Mouse (Mus musculus): ENCODE measurements around the gene Pja2. TPM values are rescaled to one million over a fixed set of nuclear protein-coding genes. Genes with fewer than 3 reads are reported as not detected.
A peak's percentile ranks its signal among the peaks of the same experiment; 100 is the strongest.
"Not testable (repeated sequence)": the region's sequence is repeated elsewhere in the genome, so short reads cannot be mapped to it uniquely, and the experiment has no call there.

Gene Pja2
- polyA plus RNA-seq, 1 experiment, result 5.0 TPM

DNA sequence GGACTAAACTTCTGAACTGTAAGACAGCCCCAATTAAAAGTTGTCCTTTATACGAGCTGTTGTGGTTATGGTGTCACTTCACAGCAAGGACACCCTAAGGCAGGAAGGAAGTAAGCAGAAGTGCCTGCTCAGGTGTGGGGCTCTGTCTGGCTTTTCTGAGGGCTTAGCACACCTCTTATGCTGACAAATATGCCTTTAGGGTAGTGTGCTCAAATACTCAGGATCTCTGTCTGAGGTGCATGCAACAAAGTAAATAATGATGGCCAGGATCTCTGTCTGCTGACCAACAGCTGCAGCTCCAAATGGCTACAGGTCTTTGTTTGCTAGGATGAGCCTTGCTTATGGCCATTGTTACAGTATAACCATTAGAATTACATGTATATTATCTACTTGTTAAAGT lies 71.1 kb downstream of the Pja2 start:
- Histone ChIP-seq H3K36me3 (ENCODE audit: control insufficient read depth, insufficient read depth, low read length) (no peaks in the 10 kb centered on the region), H3K27ac (ENCODE audit: insufficient read depth, low read length) (no peak overlapping the region), H3K27me3 (ENCODE audit: control insufficient read depth, insufficient read depth, low read length) (no peaks in the 10 kb centered on the region), H3K4me1 (ENCODE audit: control insufficient read depth, insufficient read depth, insufficient read length) (no peaks in the 10 kb centered on the region), H3K4me3 (ENCODE audit: extremely low read depth, insufficient read depth, insufficient read length) (no peak overlapping the region)
- DNase-seq (ENCODE audit: low read depth in 1 of 2, low spot score in 2 of 2), result no peak
- TF ChIP-seq POLR2A (IDR thresholded peaks at IDR 0.05; ENCODE audit: low read depth, low read length) (no peak), CTCF (IDR thresholded peaks at IDR 0.05; ENCODE audit: extremely low read depth, insufficient read depth, insufficient read length, insufficient replicate concordance) (no peak)
- 66% methylated on average over 1 of the region's 1 CpGs for WGBS

DNA sequence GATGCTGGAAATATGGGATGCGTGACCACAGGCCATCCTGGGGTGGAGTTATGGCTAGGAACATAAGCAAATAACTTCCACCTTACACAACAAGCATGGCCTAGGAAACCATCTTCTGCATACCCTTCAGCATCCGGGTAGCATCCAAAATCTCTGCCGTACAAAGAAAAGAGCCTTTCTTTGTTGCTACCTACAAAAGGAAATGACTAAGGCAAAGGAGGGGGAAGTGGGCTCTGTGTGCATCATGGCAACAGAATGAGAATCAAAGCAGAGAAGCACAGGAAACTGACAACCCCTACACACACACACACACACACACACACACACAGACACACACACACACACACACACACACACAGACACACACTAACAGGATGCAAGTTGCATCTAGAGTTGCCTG lies 83.5 kb downstream of the Pja2 start:
- TF ChIP-seq POLR2A (IDR thresholded peaks at IDR 0.05; ENCODE audit: low read depth, low read length), result no peak
- no peak for TF ChIP-seq CTCF (IDR thresholded peaks at IDR 0.05; ENCODE audit: extremely low read depth, insufficient read depth, insufficient read length, insufficient replicate concordance)
- H3K4me1 ChIP-seq (ENCODE audit: control insufficient read depth, insufficient read depth, insufficient read length), result no peaks in the 10 kb centered on the region
- H3K36me3 ChIP-seq (ENCODE audit: control insufficient read depth, insufficient read depth, low read length), result no peaks in the 10 kb centered on the region
- H3K4me3 ChIP-seq (ENCODE audit: extremely low read depth, insufficient read depth, insufficient read length), result no peak overlapping the region
- H3K27ac ChIP-seq (ENCODE audit: insufficient read depth, low read length), result no peak overlapping the region
- DNase-seq (ENCODE audit: low read depth in 1 of 2, low spot score in 2 of 2), result peak in 1 of 2 experiments; percentile 45
- H3K27me3 ChIP-seq (ENCODE audit: control insufficient read depth, insufficient read depth, low read length), result no peaks in the 10 kb centered on the region
- WGBS, result 52% methylated on average over 3 of the region's 3 CpGs

DNA sequence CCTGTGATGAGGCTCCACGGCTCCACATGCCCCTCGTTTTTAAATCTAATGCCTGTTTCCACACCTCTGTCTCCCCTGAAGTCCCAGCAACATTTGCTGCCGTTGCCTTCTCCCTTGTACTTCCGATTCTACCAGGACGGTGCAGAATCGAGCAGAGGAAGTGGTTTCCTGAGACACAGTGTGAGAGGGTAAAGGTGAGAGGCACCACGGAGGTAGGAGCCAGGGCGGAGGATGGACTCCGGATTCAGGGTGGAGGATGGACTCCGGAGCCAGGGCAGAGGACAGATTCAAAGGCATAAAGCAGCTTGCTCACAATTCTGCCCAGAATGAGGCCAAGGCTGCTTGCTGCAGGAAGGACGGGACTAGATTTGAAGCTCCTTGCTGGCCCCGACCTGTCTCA lies 88.8 kb downstream of the Pja2 start:
- 43% methylated on average over 12 of the region's 12 CpGs for WGBS
- no peak for TF ChIP-seq CTCF (IDR thresholded peaks at IDR 0.05; ENCODE audit: extremely low read depth, insufficient read depth, insufficient read length, insufficient replicate concordance)
- Histone ChIP-seq H3K27ac (ENCODE audit: insufficient read depth, low read length) (no peak overlapping the region), H3K36me3 (ENCODE audit: control insufficient read depth, insufficient read depth, low read length) (no peaks in the 10 kb centered on the region), H3K4me3 (ENCODE audit: extremely low read depth, insufficient read depth, insufficient read length) (no peak overlapping the region), H3K27me3 (ENCODE audit: control insufficient read depth, insufficient read depth, low read length) (no peaks in the 10 kb centered on the region), H3K4me1 (ENCODE audit: control insufficient read depth, insufficient read depth, insufficient read length) (peaks cover 3% of the 10 kb centered on the region; the same call in 1 of the 2 replicates)
- DNase-seq (ENCODE audit: low read depth in 1 of 2, low spot score in 2 of 2), result no peak

DNA sequence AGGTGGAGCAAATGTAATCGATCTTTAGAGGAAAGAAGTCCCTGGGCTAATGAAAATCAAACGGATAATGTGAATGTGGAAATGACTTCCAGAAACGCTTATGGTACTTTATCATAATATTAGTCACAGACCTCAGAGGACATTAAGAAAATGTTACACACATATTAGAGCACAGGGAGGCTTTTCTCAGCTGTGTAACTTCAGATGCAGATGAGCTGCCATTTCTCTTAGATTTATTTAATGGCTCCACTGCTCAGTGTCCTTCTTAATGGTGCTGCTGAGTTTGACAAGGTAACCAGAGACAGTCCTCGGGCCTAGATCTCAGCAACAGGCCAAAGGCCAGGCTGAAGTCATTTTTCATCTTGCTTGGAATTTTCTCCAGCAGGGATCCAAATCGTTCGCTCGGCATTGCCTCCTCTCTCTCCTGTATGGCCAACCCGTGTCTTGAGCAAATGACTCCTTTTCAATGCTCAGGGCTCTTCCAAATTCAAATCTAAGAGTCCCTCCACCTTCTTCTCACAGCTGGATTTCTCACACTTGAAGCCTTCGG lies 89.3 kb downstream of the Pja2 start:
- DNase-seq (ENCODE audit: low read depth in 1 of 2, low spot score in 2 of 2), result no peak
- Histone ChIP-seq H3K27me3 (ENCODE audit: control insufficient read depth, insufficient read depth, low read length) (no peaks in the 10 kb centered on the region), H3K4me3 (ENCODE audit: extremely low read depth, insufficient read depth, insufficient read length) (no peak overlapping the region), H3K27ac (ENCODE audit: insufficient read depth, low read length) (no peak overlapping the region), H3K4me1 (ENCODE audit: control insufficient read depth, insufficient read depth, insufficient read length) (peaks cover 3% of the 10 kb centered on the region; the same call in 1 of the 2 replicates), H3K36me3 (ENCODE audit: control insufficient read depth, insufficient read depth, low read length) (no peaks in the 10 kb centered on the region)
- WGBS, result 82% methylated on average over 9 of the region's 9 CpGs
- TF ChIP-seq POLR2A (IDR thresholded peaks at IDR 0.05; ENCODE audit: low read depth, low read length) (no peak), CTCF (IDR thresholded peaks at IDR 0.05; ENCODE audit: extremely low read depth, insufficient read depth, insufficient read length, insufficient replicate concordance) (no peak)

DNA sequence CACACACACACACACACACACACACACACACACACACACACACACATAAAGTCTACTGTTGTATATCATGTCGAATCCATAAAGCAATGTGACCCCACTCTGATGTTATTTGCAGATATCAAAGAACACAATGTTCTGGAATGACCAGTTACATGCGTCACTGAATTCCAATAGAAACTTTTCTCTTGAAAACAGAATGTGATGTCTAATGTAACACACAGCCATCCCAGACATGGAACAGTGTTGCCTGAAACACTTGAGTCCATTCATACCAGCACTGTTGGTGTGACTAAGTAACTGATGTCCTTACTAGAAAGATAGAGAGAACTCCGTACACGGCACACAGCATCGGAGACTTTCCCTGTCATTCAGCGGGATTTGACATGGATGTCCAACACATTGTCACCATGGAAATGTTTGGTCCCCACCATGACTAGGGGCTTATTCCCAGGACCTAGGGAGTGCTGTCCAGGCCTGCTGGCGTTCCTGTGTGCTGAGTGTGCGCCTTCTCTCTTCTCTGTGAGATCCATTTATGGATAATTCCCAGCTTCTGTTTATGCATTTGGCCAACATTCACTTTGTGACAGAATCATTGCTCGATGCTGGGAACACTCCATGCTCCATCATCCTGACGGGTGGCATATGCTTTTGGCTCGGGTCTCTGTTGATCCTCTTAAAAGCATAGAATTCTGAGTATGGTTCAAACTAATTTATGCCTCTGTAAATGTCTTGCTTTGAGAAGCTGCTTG lies 90.0 kb downstream of the Pja2 start:
- 89% methylated on average over 11 of the region's 11 CpGs for WGBS
- H3K4me3 ChIP-seq (ENCODE audit: extremely low read depth, insufficient read depth, insufficient read length), result no peak overlapping the region
- peaks cover 3% of the 10 kb centered on the region; the same call in 1 of the 2 replicates for H3K4me1 ChIP-seq (ENCODE audit: control insufficient read depth, insufficient read depth, insufficient read length)
- H3K36me3 ChIP-seq (ENCODE audit: control insufficient read depth, insufficient read depth, low read length), result no peaks in the 10 kb centered on the region
- TF ChIP-seq CTCF (IDR thresholded peaks at IDR 0.05; ENCODE audit: extremely low read depth, insufficient read depth, insufficient read length, insufficient replicate concordance) (no peak), POLR2A (IDR thresholded peaks at IDR 0.05; ENCODE audit: low read depth, low read length) (no peak)
- DNase-seq (ENCODE audit: low read depth in 1 of 2, low spot score in 2 of 2), result no peak
- no peak overlapping the region for H3K27ac ChIP-seq (ENCODE audit: insufficient read depth, low read length)
- no peaks in the 10 kb centered on the region for H3K27me3 ChIP-seq (ENCODE audit: control insufficient read depth, insufficient read depth, low read length)

DNA sequence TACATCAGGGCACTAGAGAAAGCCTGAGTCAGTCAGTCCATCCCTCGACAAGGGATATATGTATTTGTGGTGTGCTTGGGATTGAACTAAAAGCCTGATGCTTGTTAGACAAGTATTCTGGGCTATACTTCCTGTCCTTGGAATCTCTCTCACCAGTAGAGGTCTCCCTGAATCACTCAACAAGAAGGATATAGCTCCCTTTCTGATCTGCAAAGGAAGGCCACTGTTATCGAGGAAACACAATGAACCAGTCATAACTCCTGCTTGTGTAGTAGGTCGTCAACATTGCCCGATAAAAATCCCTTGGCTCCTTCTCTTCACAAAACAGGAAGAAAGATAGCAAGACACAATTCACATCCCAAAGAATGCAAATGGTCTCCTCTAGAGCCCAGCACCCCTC lies 99.6 kb downstream of the Pja2 start:
- no peak overlapping the region for H3K27ac ChIP-seq (ENCODE audit: insufficient read depth, low read length)
- H3K4me3 ChIP-seq (ENCODE audit: extremely low read depth, insufficient read depth, insufficient read length), result no peak overlapping the region
- no peak for DNase-seq (ENCODE audit: low read depth in 1 of 2, low spot score in 2 of 2)
- no peaks in the 10 kb centered on the region for H3K36me3 ChIP-seq (ENCODE audit: control insufficient read depth, insufficient read depth, low read length)
- H3K27me3 ChIP-seq (ENCODE audit: control insufficient read depth, insufficient read depth, low read length), result no peaks in the 10 kb centered on the region
- 58% methylated on average over 4 of the region's 4 CpGs for WGBS
- no peak for TF ChIP-seq CTCF (IDR thresholded peaks at IDR 0.05; ENCODE audit: extremely low read depth, insufficient read depth, insufficient read length, insufficient replicate concordance)
- TF ChIP-seq POLR2A (IDR thresholded peaks at IDR 0.05; ENCODE audit: low read depth, low read length), result no peak
- no peaks in the 10 kb centered on the region for H3K4me1 ChIP-seq (ENCODE audit: control insufficient read depth, insufficient read depth, insufficient read length)

DNA sequence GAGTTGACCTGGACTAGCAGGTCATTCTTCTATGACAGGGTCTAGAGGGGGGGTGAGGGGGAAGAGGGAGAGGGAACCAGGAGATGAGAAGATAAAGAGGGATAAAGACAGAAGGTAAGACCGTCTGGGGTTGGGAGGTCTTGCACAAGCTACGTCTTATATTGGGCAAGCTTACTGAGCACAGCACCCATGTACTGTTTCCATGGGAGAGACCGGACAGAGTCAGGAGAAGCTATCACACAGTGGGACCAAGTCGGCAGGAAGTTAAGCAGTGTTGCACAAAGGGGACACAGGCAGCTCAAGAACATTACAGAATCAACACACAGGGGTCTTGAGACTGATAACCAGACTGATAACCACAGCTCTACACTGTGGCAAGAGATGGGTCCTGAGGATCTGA lies 100.1 kb downstream of the Pja2 start:
- not testable (repeated sequence) for H3K27me3 ChIP-seq (ENCODE audit: control insufficient read depth, insufficient read depth, low read length); H3K27ac ChIP-seq (ENCODE audit: insufficient read depth, low read length); H3K4me3 ChIP-seq (ENCODE audit: extremely low read depth, insufficient read depth, insufficient read length); H3K4me1 ChIP-seq (ENCODE audit: control insufficient read depth, insufficient read depth, insufficient read length); H3K36me3 ChIP-seq (ENCODE audit: control insufficient read depth, insufficient read depth, low read length); DNase-seq (ENCODE audit: low read depth in 1 of 2, low spot score in 2 of 2)
- WGBS, result 90% methylated on average over 4 of the region's 4 CpGs
